Comparison of ENCODE assay signal across 20 mouse cellular contexts in the genomic region with DNA sequence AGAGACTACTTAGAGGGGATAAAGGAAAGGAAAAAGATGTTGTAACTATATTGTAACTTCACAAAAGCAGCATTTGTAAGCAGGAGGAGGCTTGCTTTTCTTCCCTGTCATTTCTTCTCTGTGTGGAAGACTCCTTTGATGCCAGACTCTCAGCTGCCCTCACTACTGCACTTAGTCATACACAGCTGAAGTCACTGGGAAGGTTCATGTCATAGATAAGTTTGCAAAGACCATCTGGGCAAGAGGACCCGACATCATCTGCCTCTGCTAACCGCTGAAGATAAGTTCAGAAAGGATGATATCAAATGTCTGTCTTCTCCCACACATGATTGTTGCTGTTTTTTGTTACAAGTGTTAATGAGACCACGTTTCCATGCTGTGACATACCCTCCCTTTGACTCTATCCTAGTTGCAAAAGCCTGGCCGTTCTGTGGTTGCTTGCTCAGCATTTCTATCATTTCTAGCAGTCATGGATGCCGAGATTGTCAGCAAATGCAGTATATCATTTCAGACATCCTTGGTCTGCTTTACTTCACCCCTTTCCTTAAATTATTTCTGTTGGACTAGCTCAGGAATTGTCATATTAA. TPM values are rescaled to one million over a fixed set of nuclear protein-coding genes. Genes with fewer than 3 reads are reported as not detected.
DNase-seq lines count a peak whose midpoint lies in the region; ATAC-seq and TF ChIP-seq lines count a peak whose summit lies in the region.
"Had no signal": no experiment of that assay in that cellular context is flagged by ENCODE, and none has a peak within 500 bp of the region (broad histone marks: within the 10 kb centered on the region; RNA-seq: fewer than 3 reads in every experiment).

No protein-coding gene starts in this region.

- no peaks in the 10 kb centered on the region for H3K27me3 ChIP-seq in heart, embryonic 11.5 days (ENCODE audit: control insufficient read depth, insufficient read depth, low read length)
- no peaks in the 10 kb centered on the region for H3K27me3 ChIP-seq in myocyte (ENCODE audit: control insufficient read depth, insufficient read depth, insufficient read length)
- H3K27me3 ChIP-seq: embryonic facial prominence, embryonic 12.5 days; Patski had no signal

- H3K4me1 ChIP-seq in heart, embryonic 11.5 days (ENCODE audit: control insufficient read depth, insufficient read depth, low read length): no peaks in the 10 kb centered on the region
- H3K4me1 ChIP-seq in ES-E14 (ENCODE audit: control insufficient read depth in 2 of 2, insufficient read depth in 2 of 2, low read length in 2 of 2, poor library complexity in 1 of 2): no peaks in the 10 kb centered on the region
- H3K4me1 ChIP-seq: embryonic facial prominence, embryonic 10.5 days; embryonic facial prominence, embryonic 12.5 days had no signal

- H3K4me2 ChIP-seq in heart, embryonic 11.5 days: no peak overlapping the region
- peak overlapping the region; percentile 46 for H3K4me2 ChIP-seq in myocyte (ENCODE audit: low read depth)
- H3K4me2 ChIP-seq: embryonic facial prominence, embryonic 12.5 days had no signal

- in situ Hi-C loops in ES-E14 (cut with MboI; ENCODE audit: low sequenced_read_pairs in 2 of 2, unreplicated experiment in 2 of 2): loop anchor here (25.0 kb wide), 2 partner anchors 815 to 1415 kb away; no protein-coding TSS in a partner anchor

- H3K36me3 ChIP-seq in heart, embryonic 11.5 days (ENCODE audit: control insufficient read depth, insufficient read depth, low read length): no peaks in the 10 kb centered on the region
- H3K36me3 ChIP-seq in ES-E14 (ENCODE audit: control insufficient read depth, insufficient read depth, low read length, poor library complexity, severe bottlenecking): no peaks in the 10 kb centered on the region
- H3K36me3 ChIP-seq in myocyte (ENCODE audit: control insufficient read depth, insufficient read depth): no peaks in the 10 kb centered on the region
- H3K36me3 ChIP-seq: embryonic facial prominence, embryonic 10.5 days; embryonic facial prominence, embryonic 12.5 days had no signal

- no peak overlapping the region for H3K4me3 ChIP-seq in heart, embryonic 11.5 days (ENCODE audit: low read depth, low read length)
- H3K4me3 ChIP-seq in ES-E14 (ENCODE audit: insufficient read depth in 1 of 2, low read depth in 1 of 2, low read length in 2 of 2, poor library complexity in 1 of 2, severe bottlenecking in 1 of 2): no peak overlapping the region
- H3K4me3 ChIP-seq in myocyte: no peak overlapping the region
- H3K4me3 ChIP-seq: embryonic facial prominence, embryonic 10.5 days; embryonic facial prominence, embryonic 12.5 days had no signal

- no peaks in the 10 kb centered on the region for H3K9me3 ChIP-seq in heart, embryonic 11.5 days (replicated peaks; ENCODE audit: control insufficient read depth, low read length)
- H3K9me3 ChIP-seq in ES-E14 (ENCODE audit: control insufficient read depth, insufficient read depth, low read depth, low read length): no peaks in the 10 kb centered on the region
- H3K9me3 ChIP-seq: embryonic facial prominence, embryonic 10.5 days; embryonic facial prominence, embryonic 12.5 days had no signal

- no peak overlapping the region for H3K27ac ChIP-seq in heart, embryonic 11.5 days (ENCODE audit: low read depth, low read length)
- no peak overlapping the region for H3K27ac ChIP-seq in ES-E14 (ENCODE audit: insufficient read depth, low read depth, low read length, poor library complexity, severe bottlenecking)
- H3K27ac ChIP-seq: embryonic facial prominence, embryonic 10.5 days; embryonic facial prominence, embryonic 12.5 days had no signal

- ATAC-seq in heart, embryonic 11.5 days (replicated peaks; ENCODE audit: insufficient number of reproducible peaks, low FRiP score, low TSS enrichment): no peak
- ATAC-seq: activated CD4-positive, CD25-positive, alpha-beta regulatory T cell, adult 4 months; forebrain, embryonic 14.5 days; forebrain, embryonic 16.5 days; Patski had no signal

- WGBS in heart, embryonic 11.5 days (ENCODE audit: insufficient replicate concordance): 44% methylated on average over 5 of the region's 5 CpGs

- H3ac ChIP-seq in myocyte (ENCODE audit: control insufficient read depth, insufficient read length): no peak overlapping the region

- DNase-seq in heart, adult 11 months: peak; percentile 85
- DNase-seq in ES-E14 (ENCODE audit: low read depth, low spot score): no peak
- no peak for DNase-seq in lung, postnatal 4 days
- DNase-seq in spleen, postnatal 10 days (ENCODE audit: low spot score in 2 of 2): no peak
- DNase-seq: adrenal gland, adult 8-10 months; adrenal gland, postnatal 14 days; adrenal gland, postnatal 36 days; cerebellum, adult 11-12 months; cerebellum, adult 2 months; cerebellum, adult 9-10 months; cerebellum, postnatal 10 days; cerebellum, postnatal 25 days had no signal

- H3K79me2 ChIP-seq in myocyte (ENCODE audit: control insufficient read depth, insufficient read depth): no peaks in the 10 kb centered on the region

- TF ChIP-seq POLR2A in myocyte (IDR thresholded peaks at IDR 0.05; ENCODE audit: insufficient read length, low read depth): no peak

- no peak overlapping the region for H3K9ac ChIP-seq in heart, embryonic 11.5 days (ENCODE audit: low read depth, low read length)
- H3K9ac ChIP-seq in ES-E14 (ENCODE audit: insufficient read depth, low read depth, low read length, poor library complexity, severe bottlenecking): no peak overlapping the region
- H3K9ac ChIP-seq: embryonic facial prominence, embryonic 12.5 days had no signal

TF ChIP-seq in ES-E14, 5 proteins besides CTCF, POLR2A, EP300 and RAD21:
- TF ChIP-seq HCFC1 (IDR thresholded peaks at IDR 0.05; ENCODE audit: borderline replicate concordance, insufficient read depth, low read length) (no peak), MAFK (IDR thresholded peaks at IDR 0.05; ENCODE audit: insufficient read depth, low read depth, low read length) (0 out of 2 replicates have a peak, but pooled peaks have one; percentile 13)

TF ChIP-seq in myocyte, 11 proteins besides CTCF, POLR2A, EP300 and RAD21:
- TF ChIP-seq SRF (IDR thresholded peaks at IDR 0.05; ENCODE audit: control insufficient read depth, insufficient read length, low read depth) (no peak), TCF12 (IDR thresholded peaks at IDR 0.05; ENCODE audit: insufficient read depth, poor library complexity, severe bottlenecking) (peak; percentile 64), TCF3 (IDR thresholded peaks at IDR 0.05; ENCODE audit: insufficient read length, low read depth) (no peak), CEBPB (IDR thresholded peaks at IDR 0.05; ENCODE audit: insufficient read depth, poor library complexity, severe bottlenecking) (peak; percentile 59; the same call in 1 of the 2 replicates), MYOG (IDR thresholded peaks at IDR 0.05; ENCODE audit: control insufficient read depth in 1 of 3, insufficient read depth in 1 of 3, insufficient read length in 2 of 3, low read depth in 2 of 3) (peak in 2 of 3 experiments; percentile 57 to 81), REST (IDR thresholded peaks at IDR 0.05; ENCODE audit: insufficient read depth, insufficient read length) (no peak), MYOD1 (IDR thresholded peaks at IDR 0.05; ENCODE audit: control insufficient read depth in 1 of 3, insufficient read length in 2 of 3, low read depth in 2 of 3) (peak; percentile 10 to 67 (median 47)), MAX (IDR thresholded peaks at IDR 0.05; ENCODE audit: low read depth) (no peak)
TF ChIP-seq in myocyte: peak in this region for 4.

RNA-seq across cellular contexts. Expression of a gene that starts 19.5 kb away (rescaled TPM):
- 46.6 and 66.1 TPM in 2 replicates for polyA plus RNA-seq in heart, embryonic 11.5 days (2014; fragmentation: Nextera tagmentation; extraction: Ambion mirVana)
- total RNA-seq in ES-E14 (2012; rRNA removed): 7.6 and 8.3 TPM in 2 replicates
- 14.9 TPM for polyA plus RNA-seq in myocyte (2012; fragmentation: generic; extraction: Trizol)
- polyA plus RNA-seq: activated CD4-positive, CD25-positive, alpha-beta regulatory T cell, adult 4 months had no signal
